Mouse (Mus musculus) spleen, postnatal 36 days (tissue): ENCODE results near the gene Arhgap19.

Experiments
- DNase-seq, 2 experiments: peaks; one replicate each; pipeline ENCODE4 v3.0.0; 2022; ENCODE audit warnings: low spot score in 2 of 2, mixed read lengths in 1 of 2

Gene Arhgap19

GRCm38 (mm10) chr19:41800451-41800850 lies 1.4 kb downstream of the Arhgap19 start:
- DNase-seq: no peak

DNA sequence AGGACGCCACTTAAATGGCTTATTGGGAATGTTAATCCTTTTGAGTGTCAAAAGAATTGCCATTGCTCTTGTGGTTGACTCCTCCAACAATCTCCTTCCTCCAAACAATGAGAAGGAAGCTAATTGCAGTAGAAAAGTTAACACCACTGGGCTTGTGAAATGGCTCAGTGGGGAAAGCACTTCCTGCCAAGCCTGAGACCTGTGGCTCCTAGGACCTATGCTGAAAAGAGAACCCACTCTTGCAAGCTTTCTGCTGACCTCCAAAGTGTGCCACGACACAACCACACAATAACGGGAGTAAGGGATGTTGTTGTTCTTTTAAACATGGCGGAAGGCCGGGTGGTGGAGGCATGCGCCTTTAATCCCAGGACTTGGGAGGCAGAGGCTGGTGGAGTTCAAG lies 4.3 kb downstream of the Arhgap19 start:
- DNase-seq: no peak

- DNase-seq: no peak
Observed at GRCm38 (mm10) chr19:41796789-41797327, 5.0 kb downstream of the Arhgap19 start.

- no peak for DNase-seq
Observed at GRCm38 (mm10) chr19:41796148-41796760, 5.6 kb downstream of the Arhgap19 start.

GRCm38 (mm10) chr19:41794901-41795300 lies 6.9 kb downstream of the Arhgap19 start:
- DNase-seq: no peak

GRCm38 (mm10) chr19:41794017-41794416 lies 7.8 kb downstream of the Arhgap19 start:
- no peak for DNase-seq

DNA sequence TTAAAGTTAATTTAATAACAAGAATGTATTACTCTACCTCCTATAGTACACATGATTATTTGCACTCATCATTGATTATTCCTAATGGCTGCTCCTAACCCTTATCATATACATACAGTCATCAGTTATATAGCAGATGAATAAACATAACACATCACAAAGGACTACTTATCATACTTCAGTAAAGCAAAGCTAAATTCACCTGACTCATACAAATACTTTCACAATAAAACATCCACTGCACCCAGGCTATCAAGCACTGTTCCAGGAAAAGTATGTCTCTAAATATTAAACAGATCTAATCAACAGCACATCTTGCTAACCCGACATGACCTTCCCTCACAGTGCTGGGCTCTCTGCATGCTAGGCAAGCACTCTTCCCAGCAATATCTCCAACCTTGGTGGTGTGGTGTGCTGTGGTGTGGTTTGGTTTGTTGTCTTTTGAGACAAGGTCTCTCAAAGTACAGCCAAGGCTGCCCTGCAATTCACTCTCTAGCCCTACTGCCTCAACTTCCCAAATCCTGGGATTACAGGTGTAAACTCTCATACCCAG lies 8.8 kb downstream of the Arhgap19 start:
- no peak for DNase-seq

GRCm38 (mm10) chr19:41791384-41791783 lies 10.5 kb downstream of the Arhgap19 start:
- no peak for DNase-seq

GRCm38 (mm10) chr19:41789110-41789961 lies 12.5 kb downstream of the Arhgap19 start:
- DNase-seq: no peak

GRCm38 (mm10) chr19:41786896-41787295 lies 15.0 kb downstream of the Arhgap19 start:
- DNase-seq: no peak

GRCm38 (mm10) chr19:41777514-41777913 lies 24.3 kb downstream of the Arhgap19 start:
- DNase-seq: no peak

- no peak for DNase-seq
Observed at GRCm38 (mm10) chr19:41768711-41769110, 33.1 kb downstream of the Arhgap19 start.

DNA sequence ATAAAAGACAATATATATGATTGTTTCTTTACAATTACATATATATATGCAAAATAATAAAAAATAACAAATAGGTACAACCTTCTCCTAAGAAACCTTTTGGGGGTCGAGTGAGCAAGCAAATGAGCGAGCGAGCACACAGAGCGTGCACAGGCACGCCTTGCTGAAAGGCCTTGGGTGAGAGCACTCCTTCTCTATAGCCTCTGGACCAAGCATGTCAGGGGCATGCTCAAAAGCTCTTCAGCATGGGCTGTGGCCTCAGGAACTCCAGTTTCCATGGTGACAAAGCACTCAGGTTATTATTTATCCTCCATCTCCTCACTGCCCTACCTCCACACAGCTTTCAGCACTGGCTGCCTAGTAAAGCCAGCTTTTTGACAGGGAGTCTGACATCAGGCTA lies 35.2 kb downstream of the Arhgap19 start:
- DNase-seq: no peak

- DNase-seq: peak; percentile 72 to 80
Observed at GRCm38 (mm10) chr19:41763870-41764660, 37.8 kb downstream of the Arhgap19 start.

- DNase-seq: peak in 1 of 2 experiments; percentile 12
Observed at GRCm38 (mm10) chr19:41761529-41761928, 40.3 kb downstream of the Arhgap19 start.

- no peak for DNase-seq
Observed at GRCm38 (mm10) chr19:41759765-41760164, 42.1 kb downstream of the Arhgap19 start.

GRCm38 (mm10) chr19:41759270-41759669 lies 42.6 kb downstream of the Arhgap19 start:
- no peak for DNase-seq

GRCm38 (mm10) chr19:41754760-41755159 lies 47.1 kb downstream of the Arhgap19 start:
- no peak for DNase-seq

DNA sequence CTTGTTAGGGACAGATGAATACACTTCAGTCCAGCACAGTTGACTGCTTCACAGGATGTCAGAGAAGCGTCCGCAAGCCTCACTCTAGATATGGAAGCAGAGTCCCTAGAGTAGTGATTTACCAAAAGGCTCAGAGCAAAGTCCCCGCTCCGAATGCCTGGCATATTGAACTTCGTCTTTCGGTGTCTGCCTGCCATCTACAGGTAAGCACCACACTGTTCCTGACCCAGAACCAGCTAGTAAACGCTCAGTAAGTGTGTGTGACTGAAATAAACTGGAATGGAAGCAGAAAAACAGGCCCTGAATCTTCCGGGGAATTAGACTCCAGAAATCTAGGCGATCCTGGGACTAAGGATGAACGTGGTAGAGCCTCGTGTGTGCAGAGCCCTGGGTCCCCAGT lies 49.9 kb downstream of the Arhgap19 start:
- DNase-seq: no peak

GRCm38 (mm10) chr19:41747436-41747835 lies 54.4 kb downstream of the Arhgap19 start:
- no peak for DNase-seq

DNA sequence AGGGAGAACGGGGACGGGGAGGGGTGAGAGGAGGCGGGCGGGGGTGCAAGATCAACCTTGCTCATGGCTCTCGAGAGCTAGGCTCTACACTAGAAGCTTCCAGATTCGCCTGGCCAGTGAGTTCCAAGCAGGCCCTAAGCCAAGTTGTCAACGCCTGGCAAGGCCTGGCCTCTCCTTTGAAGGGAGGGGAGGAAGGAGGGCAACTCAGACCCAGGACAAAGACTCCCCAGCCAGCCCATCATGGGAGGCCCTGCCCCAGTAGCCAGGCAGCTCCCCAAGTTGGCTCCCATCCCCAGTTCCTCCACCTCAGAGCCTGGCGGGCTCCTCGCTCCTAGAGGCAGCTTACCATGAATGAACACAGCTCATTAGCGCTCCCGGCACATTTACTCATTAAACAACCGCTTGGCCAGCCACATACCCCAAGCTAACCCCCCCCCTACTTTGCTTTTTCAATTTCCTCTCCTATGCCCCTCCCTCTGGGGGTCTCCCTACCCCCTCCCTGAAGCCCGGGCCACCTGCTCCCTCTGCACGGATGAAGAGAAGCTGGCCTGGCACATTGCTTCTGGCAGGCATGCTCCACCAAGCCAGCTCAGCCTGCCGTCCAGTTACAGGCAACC lies 55.8 kb downstream of the Arhgap19 start:
- DNase-seq: no peak
